Mouse (Mus musculus) stomach, embryonic 16.5 days (tissue): ENCODE data around the gene Sf3a3. TPM values are rescaled to one million over a fixed set of nuclear protein-coding genes. Genes with fewer than 3 reads are reported as not detected.
A peak's percentile ranks its signal among the peaks of the same experiment; 100 is the strongest.
"Not testable (repeated sequence)": the region's sequence is repeated elsewhere in the genome, so short reads cannot be mapped to it uniquely, and the experiment has no call there.

Experiments
- ATAC-seq: fragments of 200-750 bp; cut with Nextera tagmentation; 2 replicates; pipeline ENCODE4 v1.8.0; 2017; ENCODE audit warnings: moderate number of reproducible peaks, moderate TSS enrichment; ENCODE audit not compliant: insufficient read depth, low FRiP score
- H3K27ac ChIP-seq: fragments of 300-500 bp; sonication (generic); 2 replicates; pipeline ENCODE4 v1.5.1; 2014; ENCODE audit warnings: low read length
- H3K27me3 ChIP-seq: fragments of 300-500 bp; sonication (generic); 2 replicates; pipeline ENCODE4 v1.6.1; 2014; ENCODE audit warnings: low read length, control low read depth, mixed read lengths; ENCODE audit not compliant: control insufficient read depth, insufficient read depth
- H3K36me3 ChIP-seq: fragments of 300-500 bp; sonication (generic); 2 replicates; pipeline ENCODE4 v1.6.1; 2014; ENCODE audit warnings: low read length; ENCODE audit not compliant: control insufficient read depth, insufficient read depth
- H3K4me1 ChIP-seq: fragments of 300-500 bp; sonication (generic); 2 replicates; pipeline ENCODE4 v1.6.1; 2014; ENCODE audit warnings: low read length, control low read depth, mixed read lengths; ENCODE audit not compliant: control insufficient read depth, insufficient read depth
- H3K4me2 ChIP-seq: fragments of 300-500 bp; sonication (generic); 2 replicates; pipeline ENCODE4 v1.6.1; 2014; ENCODE audit warnings: low read depth, low read length, mixed read lengths
- H3K4me3 ChIP-seq: fragments of 300-500 bp; sonication (generic); replicated peaks from 2 replicates; pipeline ENCODE4 v1.5.1; 2014; ENCODE audit warnings: mild to moderate bottlenecking, low read length
- H3K9ac ChIP-seq: fragments of 300-500 bp; sonication (generic); 2 replicates; pipeline ENCODE4 v1.6.1; 2014; ENCODE audit warnings: low read length
- H3K9me3 ChIP-seq: fragments of 300-500 bp; sonication (generic); replicated peaks from 2 replicates; pipeline ENCODE4 v1.6.1; 2016; ENCODE audit warnings: low read length, control low read depth; ENCODE audit not compliant: control insufficient read depth
- WGBS: fragments of 180-500 bp; shearing (Covaris S2); extraction: QIAGEN DNeasy Blood & Tissue Kit; methylation state at CpG from one replicate; pipeline ENCODE4 v1.1.7; 2014; 5-methylcytosine and 5-hydroxymethylcytosine counted together
- polyA plus RNA-seq: library from polyadenylated mRNA; unstranded; fragments of >200 nt; fragmentation: Nextera tagmentation; extraction: Ambion mirVana; gene quantifications from 2 replicates; pipeline ENCODE4 v1.2.1, GENCODE M21; 2015

The Sf3a3 gene
- polyA plus RNA-seq, 1 experiment from 2014 or later = 114 TPM

- H3K9ac ChIP-seq = peak overlapping the region; percentile 71
- ATAC-seq = no peak
- H3K9me3 ChIP-seq = no peaks in the 10 kb centered on the region
- H3K4me1 ChIP-seq = peaks cover 41% of the 10 kb centered on the region
- H3K4me2 ChIP-seq = peak overlapping the region; percentile 36
- peak overlapping the region; percentile 91 for H3K27ac ChIP-seq
- H3K27me3 ChIP-seq = no peaks in the 10 kb centered on the region
- peak overlapping the region; percentile 9 for H3K4me3 ChIP-seq
- WGBS = 13% methylated on average over 11 of the region's 11 CpGs
- H3K36me3 ChIP-seq = 0 out of 2 replicates have a peak, but pooled peaks cover 4% of the 10 kb centered on the region
Measured at GRCm38 (mm10) chr4:124704797-124705474, 9.6 kb upstream of the Sf3a3 start.

- H3K27ac ChIP-seq = peak overlapping the region; percentile 91
- no peak overlapping the region for H3K4me2 ChIP-seq
- no peak for ATAC-seq
- H3K4me3 ChIP-seq = no peak overlapping the region
- peaks cover 47% of the 10 kb centered on the region for H3K4me1 ChIP-seq
- WGBS = 86% methylated on average over 23 of the region's 23 CpGs
- 0 out of 2 replicates have a peak, but pooled peaks cover 4% of the 10 kb centered on the region for H3K36me3 ChIP-seq
- no peak overlapping the region for H3K9ac ChIP-seq
- H3K27me3 ChIP-seq = no peaks in the 10 kb centered on the region
- no peaks in the 10 kb centered on the region for H3K9me3 ChIP-seq
Measured at GRCm38 (mm10) chr4:124705661-124706269, 8.8 kb upstream of the Sf3a3 start.

- not testable (repeated sequence) for ATAC-seq, H3K27me3 ChIP-seq, H3K4me3 ChIP-seq, H3K9ac ChIP-seq, H3K4me2 ChIP-seq, H3K36me3 ChIP-seq, H3K9me3 ChIP-seq
- peak overlapping the region; percentile 99 for H3K27ac ChIP-seq
- H3K4me1 ChIP-seq = peaks cover 45% of the 10 kb centered on the region
- WGBS = 89% methylated on average over 25 of the region's 25 CpGs
Measured at GRCm38 (mm10) chr4:124707381-124708199, 7.0 kb upstream of the Sf3a3 start.

GRCm38 (mm10) chr4:124708200-124708517 is 6.4 kb upstream of the Sf3a3 start:
- H3K36me3 ChIP-seq, H3K9me3 ChIP-seq, H3K27me3 ChIP-seq, ATAC-seq: not testable (repeated sequence)
- Histone ChIP-seq H3K4me3 (peak overlapping the region; percentile 45; the same call in 1 of the 2 replicates), H3K4me1 (peaks cover 41% of the 10 kb centered on the region), H3K27ac (peak overlapping the region; percentile 99), H3K4me2 (peak overlapping the region; percentile 74), H3K9ac (peak overlapping the region; percentile 70)
- 8% methylated on average over 1 of the region's 1 CpGs for WGBS

GRCm38 (mm10) chr4:124708518-124709477 is 5.8 kb upstream of the Sf3a3 start:
- no peaks in the 10 kb centered on the region for H3K27me3 ChIP-seq
- peak overlapping the region; percentile 74 for H3K4me2 ChIP-seq
- WGBS = 1% methylated on average over 41 of the region's 41 CpGs
- H3K9ac ChIP-seq = peak overlapping the region; percentile 70
- H3K36me3 ChIP-seq = 0 out of 2 replicates have a peak, but pooled peaks cover 4% of the 10 kb centered on the region
- H3K9me3 ChIP-seq = no peaks in the 10 kb centered on the region
- peak overlapping the region; percentile 45 for H3K4me3 ChIP-seq
- peak overlapping the region; percentile 99 for H3K27ac ChIP-seq
- ATAC-seq = peak; percentile 93
- peaks cover 35% of the 10 kb centered on the region for H3K4me1 ChIP-seq

GRCm38 (mm10) chr4:124709961-124710446 is 4.6 kb upstream of the Sf3a3 start:
- Histone ChIP-seq H3K4me2 (peak overlapping the region; percentile 74), H3K4me1 (peaks cover 23% of the 10 kb centered on the region), H3K27ac (peak overlapping the region; percentile 99), H3K27me3 (no peaks in the 10 kb centered on the region), H3K36me3 (0 out of 2 replicates have a peak, but pooled peaks cover 4% of the 10 kb centered on the region), H3K4me3 (peak overlapping the region; percentile 45), H3K9me3 (no peaks in the 10 kb centered on the region), H3K9ac (peak overlapping the region; percentile 70)
- ATAC-seq = no peak
- 2% methylated on average over 18 of the region's 18 CpGs for WGBS

GRCm38 (mm10) chr4:124710776-124711291 is 3.7 kb upstream of the Sf3a3 start:
- no peak overlapping the region for H3K4me3 ChIP-seq
- H3K4me2 ChIP-seq = peak overlapping the region; percentile 74
- H3K36me3 ChIP-seq = no peaks in the 10 kb centered on the region
- WGBS = 6% methylated on average over 5 of the region's 5 CpGs
- no peaks in the 10 kb centered on the region for H3K27me3 ChIP-seq
- H3K9ac ChIP-seq = no peak overlapping the region
- H3K9me3 ChIP-seq = no peaks in the 10 kb centered on the region
- H3K27ac ChIP-seq = peak overlapping the region; percentile 99
- no peak for ATAC-seq
- peaks cover 22% of the 10 kb centered on the region for H3K4me1 ChIP-seq

GRCm38 (mm10) chr4:124712618-124713017 is 2.0 kb upstream of the Sf3a3 start:
- Histone ChIP-seq H3K27ac (no peak overlapping the region), H3K4me1 (peaks cover 23% of the 10 kb centered on the region), H3K4me2 (no peak overlapping the region), H3K9me3 (no peaks in the 10 kb centered on the region), H3K36me3 (no peaks in the 10 kb centered on the region; the same call in 1 of the 2 replicates), H3K27me3 (no peaks in the 10 kb centered on the region), H3K9ac (no peak overlapping the region), H3K4me3 (no peak overlapping the region)
- ATAC-seq = no peak
- WGBS = 79% methylated on average over 6 of the region's 6 CpGs
